Mouse (Mus musculus): ENCODE measurements at regions not wholly inside any gene's neighbourhood (a gene's known extent, or its start where the extent isn't known, plus 50 kb on each side); places are given as distances from the start of the nearest gene placed in this dataset.

DNA sequence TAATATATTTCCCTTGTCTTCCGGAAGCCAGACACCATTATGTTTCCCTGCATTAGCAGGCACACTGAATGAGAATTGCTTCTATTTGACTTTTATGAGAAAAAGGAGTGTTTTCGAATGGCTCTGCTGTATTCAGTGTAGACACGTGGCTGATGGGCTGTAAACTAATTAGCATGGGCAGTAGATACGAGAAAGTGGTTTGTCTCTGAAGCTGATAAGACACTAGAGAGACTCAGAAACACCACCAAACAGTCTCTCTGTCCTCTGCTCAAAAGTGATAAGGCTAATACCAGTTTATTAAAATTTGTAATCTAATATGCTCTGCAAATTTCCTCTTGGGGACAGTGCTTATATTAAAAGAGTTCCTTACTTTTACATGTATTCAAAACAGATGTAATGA, 205.3 kb upstream of the Tusc1 start (continued):
- TF ChIP-seq SIN3A (IDR thresholded peaks at IDR 0.05; ENCODE audit: low read length) (peak; percentile 98), USF1 (IDR thresholded peaks at IDR 0.05; ENCODE audit: low read depth, low read length) (peak; percentile 90), MEF2A (IDR thresholded peaks at IDR 0.05; ENCODE audit: extremely low read depth, insufficient replicate concordance, low read depth, low read length, poor library complexity, severe bottlenecking) (peak; percentile 10; the same call in 1 of the 2 replicates), CHD1 (IDR thresholded peaks at IDR 0.05; ENCODE audit: low read depth, low read length) (no peak), NELFE (IDR thresholded peaks at IDR 0.05; ENCODE audit: low read depth, low read length) (0 out of 2 replicates have a peak, but pooled peaks have one; percentile 41), RAD21 (IDR thresholded peaks at IDR 0.05; ENCODE audit: low read depth, low read length) (no peak; the same call in none of the 2 replicates), ZNF384 (IDR thresholded peaks at IDR 0.05; ENCODE audit: low read depth, low read length) (no peak), HCFC1 (IDR thresholded peaks at IDR 0.05; ENCODE audit: low read depth, low read length) (peak; percentile 57; the same call in 1 of the 2 replicates), GABPA (IDR thresholded peaks at IDR 0.05; ENCODE audit: low read depth, low read length) (no peak)

DNA sequence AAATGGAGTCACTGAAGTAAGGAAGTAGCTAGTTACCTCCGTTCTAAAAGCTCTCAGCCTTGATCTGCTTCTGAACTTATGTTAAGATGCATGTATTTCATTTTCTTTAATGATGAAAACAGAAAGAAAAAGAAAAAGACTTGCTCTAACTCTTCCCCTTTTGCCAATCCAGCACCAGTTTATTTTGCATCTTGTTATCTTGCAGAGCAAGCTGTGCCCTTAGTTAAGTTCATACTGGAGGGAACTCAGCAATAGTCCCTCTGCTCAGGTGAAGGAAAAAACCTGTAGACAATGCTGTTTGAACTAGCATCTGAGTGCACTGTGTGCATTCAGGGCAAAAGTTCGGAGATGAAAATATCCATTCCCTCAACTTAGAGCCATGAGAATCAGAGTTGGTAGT, 192.1 kb upstream of the Tusc1 start:
- Histone ChIP-seq H3K36me3 (ENCODE audit: control insufficient read depth in 1 of 2, insufficient read depth in 2 of 2, low read length in 2 of 2) (peaks cover 0 to 12% of the 10 kb centered on the region in 2 experiments; a peak in 2 of 4 replicates), H3K27me3 (ENCODE audit: control insufficient read depth in 1 of 2, insufficient read depth in 2 of 2, low read length in 2 of 2) (no peaks in the 10 kb centered on the region), H3K9ac (ENCODE audit: control insufficient read depth, low read depth, low read length, poor library complexity, severe bottlenecking) (no peak overlapping the region), H3K4me3 (ENCODE audit: control insufficient read depth in 1 of 2, insufficient read depth in 1 of 2, low read depth in 2 of 2, low read length in 2 of 2) (no peak overlapping the region; a peak in 1 of 4 replicates), H3K79me2 (ENCODE audit: control insufficient read depth, insufficient read depth, low read length, poor library complexity) (no peaks in the 10 kb centered on the region), H3K27ac (ENCODE audit: control insufficient read depth, low read depth, low read length) (no peak overlapping the region), H3K9me3 (replicated peaks; ENCODE audit: insufficient read depth, low read length) (no peaks in the 10 kb centered on the region), H3K4me1 (ENCODE audit: control insufficient read depth in 1 of 2, insufficient read depth in 2 of 2, low read length in 2 of 2) (peaks cover 3 to 8% of the 10 kb centered on the region in 2 experiments; a peak in 3 of 4 replicates)
- DNase-seq (ENCODE audit: low read depth, low spot score): peak; percentile 59
- TF ChIP-seq CTCF (IDR thresholded peaks at IDR 0.05 in 2 of 3, conservative IDR thresholded peaks at IDR 0.05 in 1 of 3; ENCODE audit: control insufficient read depth in 1 of 3, insufficient read depth in 1 of 3, low read depth in 2 of 3, low read length in 3 of 3, poor library complexity in 1 of 3, severe bottlenecking in 1 of 3) (no peak), POLR2A (IDR thresholded peaks at IDR 0.05; ENCODE audit: control insufficient read depth in 1 of 2, insufficient read depth in 1 of 2, low read depth in 1 of 2, low read length in 2 of 2, poor library complexity in 1 of 2) (no peak), MAZ (IDR thresholded peaks at IDR 0.05; ENCODE audit: low read depth, low read length) (no peak), ELF1 (IDR thresholded peaks at IDR 0.05; ENCODE audit: low read depth, low read length) (no peak), UBTF (IDR thresholded peaks at IDR 0.05; ENCODE audit: borderline replicate concordance, insufficient read depth, low read depth, low read length) (no peak), POLR2AphosphoS2 (IDR thresholded peaks at IDR 0.05; ENCODE audit: low read length) (no peak), CHD2 (IDR thresholded peaks at IDR 0.05; ENCODE audit: low read length) (no peak), MXI1 (IDR thresholded peaks at IDR 0.05; ENCODE audit: low read depth, low read length) (no peak), ETS1 (IDR thresholded peaks at IDR 0.05; ENCODE audit: low read depth, low read length) (no peak), ZKSCAN1 (IDR thresholded peaks at IDR 0.05; ENCODE audit: low read depth, low read length) (no peak), MYC (IDR thresholded peaks at IDR 0.05; ENCODE audit: low read depth, low read length) (no peak), GABPA (IDR thresholded peaks at IDR 0.05; ENCODE audit: low read depth, low read length) (no peak), EP300 (IDR thresholded peaks at IDR 0.05; ENCODE audit: low read depth in 1 of 2, low read length in 2 of 2) (peak; percentile 45 to 53; a peak in 3 of 4 replicates), TAL1 (IDR thresholded peaks at IDR 0.05; ENCODE audit: low read length) (peak; percentile 73), MAX (IDR thresholded peaks at IDR 0.05; ENCODE audit: low read length) (no peak)
